Mouse (Mus musculus) adipocyte (in vitro differentiated cells): Measurements from ENCODE around the gene Tas2r117.

Source experiments
- DNase-seq: peaks from one replicate; pipeline ENCODE4 v3.0.0-alpha.2; 2016; ENCODE audit warnings: low spot score

The Tas2r117 gene

DNA sequence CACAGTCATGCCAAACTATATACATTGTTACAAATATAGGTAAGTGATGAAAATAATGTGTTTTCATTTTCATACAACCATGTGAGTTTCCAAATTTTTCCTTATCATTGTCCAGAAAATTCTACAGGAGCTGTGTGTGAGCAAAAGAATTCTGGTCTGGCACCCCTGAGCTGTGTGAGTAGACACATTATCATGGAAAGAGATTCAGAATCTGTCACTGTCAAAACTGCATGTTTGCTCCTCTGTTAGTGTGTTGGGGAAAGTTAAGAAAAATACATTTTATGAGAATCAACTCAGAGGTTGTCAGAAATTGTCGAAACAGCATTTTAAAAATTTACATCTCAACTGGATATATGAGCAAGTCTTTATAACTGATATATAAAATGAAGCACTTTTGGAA lies at the start of gene Tas2r117:
Gene Tas2r117 (plus strand): TSS at position 301 of the 400 bp plus-strand sequence.
- no peak for DNase-seq

DNA sequence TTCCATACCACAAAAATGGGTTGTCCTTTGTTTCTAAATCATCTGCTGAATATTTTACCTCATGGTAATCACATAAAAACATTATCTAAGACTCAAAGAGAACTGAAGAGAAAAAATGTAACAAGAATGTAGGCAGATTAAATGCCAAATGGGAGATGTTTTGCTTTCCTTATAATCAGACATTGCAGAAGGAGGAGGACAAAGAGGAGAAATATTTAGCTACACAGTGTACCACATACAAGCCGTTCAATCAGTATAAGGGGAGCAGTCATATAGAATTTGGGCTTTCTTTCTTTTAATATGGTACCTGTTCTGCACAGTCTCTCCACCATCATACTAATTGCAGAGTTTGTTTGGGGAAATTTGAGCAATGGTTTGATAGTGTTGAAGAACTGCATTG lies 48.2 kb upstream of the Tas2r117 start, which contains the start of gene Tas2r124:
Gene Tas2r124 (plus strand): TSS at position 301 of the 400 bp plus-strand sequence.
- DNase-seq, result no peak

DNA sequence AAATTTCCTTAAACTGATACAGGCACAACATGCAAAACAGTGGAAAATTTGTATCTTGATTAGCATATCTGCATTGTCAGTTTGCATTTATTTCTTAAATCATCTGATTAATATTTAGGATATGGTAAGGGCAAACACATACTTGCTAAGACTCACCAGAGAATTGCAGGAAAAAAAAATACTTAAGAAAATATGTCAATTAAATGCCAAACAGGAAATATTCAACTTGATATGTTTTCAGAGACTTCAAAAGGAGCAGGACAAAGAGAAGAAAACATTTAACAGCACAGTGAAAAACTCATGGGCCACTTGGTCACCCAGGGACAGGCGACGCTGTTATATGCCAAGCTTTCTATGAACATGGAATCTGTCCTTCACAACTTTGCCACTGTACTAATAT lies 40.8 kb upstream of the Tas2r117 start, which contains the start of gene Tas2r102:
Gene Tas2r102 (plus strand): TSS at position 301 of the 400 bp plus-strand sequence.
- no peak for DNase-seq

DNA sequence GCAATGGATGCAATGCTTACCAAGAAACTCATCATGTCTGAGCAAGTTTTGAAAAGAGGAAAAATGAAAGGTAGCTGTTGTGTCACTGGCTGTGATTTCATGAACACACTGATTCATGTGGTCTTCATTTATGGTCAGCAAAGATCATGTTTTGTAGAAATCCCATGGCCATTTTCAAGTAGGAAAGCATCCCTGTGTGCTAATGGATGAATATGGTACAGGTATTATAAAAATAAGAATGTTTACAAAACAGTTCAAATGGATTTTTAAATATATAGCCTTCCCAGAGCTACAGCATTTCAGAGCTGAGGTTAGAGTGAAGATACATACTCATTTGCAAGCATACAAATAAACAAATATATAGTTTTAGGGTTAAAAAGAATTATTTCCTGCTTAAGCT lies 24.6 kb upstream of the Tas2r117 start, which contains the start of gene Tas2r136:
Gene Tas2r136 (minus strand): TSS at position 101 of the 400 bp plus-strand sequence.
- DNase-seq, result no peak

DNA sequence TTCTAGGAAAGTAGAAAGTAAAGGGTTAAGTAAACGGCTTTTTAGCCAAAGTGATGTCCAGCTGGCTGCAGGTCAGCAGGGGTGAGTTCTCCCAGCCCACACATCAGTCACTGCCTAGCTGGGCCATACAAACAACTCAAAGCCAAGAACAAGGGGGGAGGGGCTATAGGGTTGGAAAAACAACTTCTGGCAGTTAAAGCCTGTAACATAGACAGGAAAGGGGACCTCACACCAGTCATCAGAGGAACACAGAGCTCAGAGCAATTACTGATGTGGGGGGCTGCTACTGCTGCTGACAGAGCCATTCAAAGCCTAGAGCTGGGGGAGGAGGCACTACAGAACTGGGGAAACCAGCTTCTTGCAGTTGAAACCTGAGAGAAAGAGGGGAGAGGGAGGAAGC lies 7.2 kb upstream of the Tas2r117 start:
- DNase-seq, result no peak

DNA sequence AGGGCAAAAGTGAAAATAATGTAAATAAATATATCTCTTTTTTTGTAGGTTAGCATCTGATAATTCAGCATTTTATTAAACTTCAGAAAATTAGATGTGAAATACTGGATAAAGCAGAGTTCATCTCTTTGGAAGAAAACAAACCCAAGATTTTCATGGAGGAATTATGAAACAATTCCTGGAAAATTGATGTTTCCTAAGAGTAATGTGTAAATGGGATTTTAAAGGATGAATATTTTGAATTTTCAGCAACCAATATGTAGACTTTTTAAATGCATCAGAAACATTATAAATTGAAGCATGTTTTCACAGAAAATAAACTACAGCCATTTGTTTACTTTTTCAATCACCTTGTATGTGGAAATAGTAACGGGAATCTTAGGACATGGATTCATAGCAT lies 44.2 kb downstream of the Tas2r117 start, which contains the start of gene Tas2r123:
Gene Tas2r123 (plus strand): TSS at position 301 of the 400 bp plus-strand sequence.
- no peak for DNase-seq
